Mouse (Mus musculus) urinary bladder, postnatal 4 days (tissue): Measurements from ENCODE around the gene Taf4.

Experiments used
- DNase-seq, 2 experiments: peaks; one replicate each; pipeline ENCODE4 v3.0.0; 2021 to 2022; ENCODE audit warnings: low spot score in 2 of 2

Gene Taf4

GRCm38 (mm10) chr2:179976628-179977343, at the start of gene Taf4:
TSS of gene Taf4 (minus strand) at chr2:179976646.
- peak; percentile 88 for DNase-seq

- DNase-seq: no peak
These were observed 49.4 kb upstream of the Taf4 start for GRCm38 (mm10) chr2:180025861-180026200.

GRCm38 (mm10) chr2:180025135-180025860, 48.9 kb upstream of the Taf4 start:
- no peak for DNase-seq

GRCm38 (mm10) chr2:180024401-180025098, 48.1 kb upstream of the Taf4 start, which contains the start of gene Lsm14b:
TSS of gene Lsm14b (plus strand) at chr2:180024987.
- DNase-seq: peak; percentile 98 to 99

GRCm38 (mm10) chr2:180022751-180023150, 46.3 kb upstream of the Taf4 start:
- no peak for DNase-seq

- no peak for DNase-seq
These were observed 44.5 kb upstream of the Taf4 start for GRCm38 (mm10) chr2:180020919-180021318.

GRCm38 (mm10) chr2:180020091-180020661, 43.7 kb upstream of the Taf4 start:
- no peak for DNase-seq

GRCm38 (mm10) chr2:180018573-180018972, 42.1 kb upstream of the Taf4 start:
- no peak for DNase-seq

GRCm38 (mm10) chr2:180017632-180018031, 41.2 kb upstream of the Taf4 start:
- DNase-seq: no peak

- no peak for DNase-seq
These were observed 37.2 kb upstream of the Taf4 start for GRCm38 (mm10) chr2:180013686-180014085.

GRCm38 (mm10) chr2:180011370-180011769, 34.9 kb upstream of the Taf4 start:
- no peak for DNase-seq

GRCm38 (mm10) chr2:180010686-180011085, 34.2 kb upstream of the Taf4 start:
- DNase-seq: no peak

- no peak for DNase-seq
These were observed 30.0 kb upstream of the Taf4 start for GRCm38 (mm10) chr2:180006352-180007017.

GRCm38 (mm10) chr2:180005656-180006351, 29.4 kb upstream of the Taf4 start:
- DNase-seq: peak in 1 of 2 experiments; percentile 51

GRCm38 (mm10) chr2:180001635-180002034, 25.2 kb upstream of the Taf4 start:
- DNase-seq: peak in 1 of 2 experiments; percentile 12

- peak in 1 of 2 experiments; percentile 33 for DNase-seq
These were observed 22.0 kb upstream of the Taf4 start for GRCm38 (mm10) chr2:179998431-179998830.

- peak in 1 of 2 experiments; percentile 33 for DNase-seq
These were observed 16.6 kb upstream of the Taf4 start for GRCm38 (mm10) chr2:179993071-179993470.

GRCm38 (mm10) chr2:179989098-179989497, 12.7 kb upstream of the Taf4 start:
- DNase-seq: peak in 1 of 2 experiments; percentile 10

- DNase-seq: peak in 1 of 2 experiments; percentile 47
These were observed 10.1 kb upstream of the Taf4 start for GRCm38 (mm10) chr2:179986437-179987022.

- no peak for DNase-seq
These were observed 9.2 kb upstream of the Taf4 start for GRCm38 (mm10) chr2:179985695-179986094.
